Mouse (Mus musculus) spleen, postnatal 36 days (tissue): ENCODE results near the gene Akap2.
"Not testable (repeated sequence)": the region's sequence is repeated elsewhere in the genome, so short reads cannot be mapped to it uniquely, and the experiment has no call there.

Experiments used
- DNase-seq, 2 experiments: peaks; one replicate each; pipeline ENCODE4 v3.0.0; 2022; ENCODE audit warnings: low spot score in 2 of 2, mixed read lengths in 1 of 2

Akap2 gene

DNA sequence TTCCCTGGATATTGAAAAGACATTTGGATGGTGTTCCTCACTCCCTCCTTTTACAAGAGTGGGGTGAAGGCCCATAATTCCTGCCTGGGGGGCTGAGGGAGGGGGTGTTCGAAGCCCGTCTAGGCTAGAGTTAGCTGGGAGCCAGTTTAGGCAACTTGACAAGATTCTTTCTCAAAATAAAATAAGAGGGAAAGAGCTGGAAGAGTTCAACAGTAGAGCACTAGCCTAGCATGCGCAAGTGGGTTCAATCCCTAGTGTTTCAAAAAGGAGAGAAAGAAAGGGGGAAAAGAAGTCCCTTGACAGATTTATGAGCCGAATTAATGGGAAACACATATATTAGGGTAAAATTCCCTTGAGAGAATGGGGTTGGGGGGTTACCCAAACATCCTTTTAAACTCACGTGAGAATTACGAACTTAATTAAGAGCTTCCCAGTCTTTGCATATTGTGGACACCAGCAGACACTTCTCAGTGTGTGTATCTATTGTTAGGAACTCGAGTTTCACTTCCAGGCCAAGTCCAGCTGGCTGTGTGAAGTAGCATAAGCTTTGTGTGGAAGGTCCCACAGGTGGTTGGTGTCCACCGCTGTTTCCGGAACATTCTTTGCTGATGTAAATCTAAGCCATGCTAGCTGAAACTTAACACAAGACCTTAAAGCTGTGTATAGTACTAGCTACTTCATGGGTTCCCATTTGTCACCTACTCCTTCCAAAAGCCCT, 145.0 kb downstream of the Akap2 start:
- peak; percentile 68 to 69 for DNase-seq

DNA sequence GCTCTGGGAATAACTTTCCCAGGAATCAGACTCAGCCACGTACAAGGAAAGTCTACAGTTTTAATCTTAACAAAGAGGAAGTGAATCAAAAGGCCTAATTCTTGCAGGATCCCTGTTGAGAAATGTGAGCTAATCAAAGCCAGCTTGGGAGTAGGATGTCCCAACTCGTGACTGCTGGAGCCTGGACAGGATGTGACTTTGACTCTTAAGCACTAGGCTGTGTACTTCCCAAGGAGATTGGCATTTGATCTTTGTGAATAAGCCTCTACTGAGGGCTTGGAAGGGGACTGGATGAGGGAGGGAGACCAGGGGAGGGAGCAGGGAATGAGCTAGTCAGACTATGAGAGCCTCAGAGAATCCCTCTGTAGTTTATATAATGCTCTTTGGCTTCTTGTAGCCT, 148.6 kb downstream of the Akap2 start:
- no peak for DNase-seq

DNA sequence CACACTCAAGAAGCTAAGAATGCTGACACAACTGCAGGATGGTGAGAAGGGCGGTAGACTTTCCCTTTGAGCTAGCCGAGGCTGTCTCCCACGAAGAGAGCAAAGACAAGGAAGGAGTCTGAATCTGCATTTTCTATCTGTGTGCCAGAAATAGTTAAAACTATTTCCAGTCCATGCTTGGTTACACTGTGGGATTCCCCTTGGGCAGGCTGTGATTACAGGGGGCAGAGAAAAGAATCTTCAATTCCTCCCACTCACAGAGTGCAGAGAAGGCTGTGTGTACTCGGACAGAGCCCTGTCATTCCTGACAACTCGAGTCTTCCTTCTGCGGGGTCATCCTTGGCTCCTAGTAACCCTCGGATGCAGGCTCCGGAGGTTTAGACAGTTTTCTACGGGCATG, 149.5 kb downstream of the Akap2 start:
- DNase-seq: peak in 1 of 2 experiments; percentile 30

DNA sequence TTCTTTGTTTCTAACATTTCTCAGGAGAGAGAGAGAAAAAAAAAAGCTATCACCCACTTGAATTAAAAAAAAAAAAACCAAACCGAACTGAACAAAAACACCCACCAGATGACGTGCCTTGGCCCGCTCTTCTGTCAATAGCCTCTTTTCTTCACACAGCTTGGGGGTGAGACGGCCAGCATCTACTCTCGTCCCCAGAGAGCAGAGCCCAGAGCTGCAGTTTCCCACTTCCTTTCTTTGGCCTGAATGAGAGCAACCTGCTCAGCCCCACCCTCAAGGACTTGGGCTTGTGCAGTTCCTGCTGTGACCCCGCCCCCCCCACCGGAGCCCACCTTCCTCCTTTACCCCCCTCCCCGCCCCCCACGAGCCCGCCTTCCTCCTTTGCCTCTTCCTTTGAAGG, 150.0 kb downstream of the Akap2 start:
- DNase-seq: peak; percentile 73 to 77

DNA sequence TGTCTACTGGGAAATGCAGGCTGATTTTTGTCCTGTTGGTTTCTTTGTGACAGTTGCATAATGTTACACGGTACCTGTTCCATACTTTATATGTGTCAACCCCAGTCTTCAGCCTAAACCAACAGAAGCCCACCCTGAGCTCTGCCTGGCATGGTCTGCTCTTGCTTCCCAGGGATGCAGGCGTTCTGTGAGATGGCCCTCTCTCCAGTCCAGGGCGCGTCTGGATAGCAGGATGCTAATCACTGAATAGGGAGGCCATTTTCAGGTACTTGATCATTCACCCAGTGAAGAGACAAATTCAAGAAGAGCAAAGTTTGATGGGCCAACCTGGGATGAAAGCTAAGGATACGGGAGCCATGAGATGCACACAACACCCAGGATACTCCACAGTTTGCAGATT, 161.7 kb downstream of the Akap2 start:
- DNase-seq: no peak

DNA sequence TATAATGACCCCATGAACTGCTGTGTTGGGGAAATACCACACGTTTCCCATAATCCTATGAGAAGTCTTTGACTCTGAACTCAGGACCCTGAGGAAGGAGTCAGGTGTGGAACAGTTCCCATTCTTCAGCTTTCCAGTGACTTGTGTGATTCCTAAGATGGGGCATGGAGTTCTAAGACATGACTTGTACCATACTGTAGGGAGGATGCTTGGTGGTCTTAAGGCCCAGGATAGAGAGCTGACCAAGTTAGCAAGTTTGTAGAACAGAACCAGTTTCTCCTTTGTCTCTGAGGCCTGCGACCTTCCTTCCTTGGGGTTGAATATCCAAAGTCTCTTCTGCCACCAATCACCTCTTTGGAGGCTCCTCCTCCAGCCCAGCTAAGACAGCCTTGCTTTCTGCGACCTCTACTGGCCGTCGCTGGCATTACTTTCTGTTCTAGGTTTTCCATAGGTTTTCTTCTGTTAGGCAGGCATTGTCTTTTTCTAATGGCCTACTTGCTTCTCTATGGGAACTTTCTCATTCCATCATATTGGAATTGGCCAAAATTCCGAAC, 162.4 kb downstream of the Akap2 start:
- peak; percentile 65 to 69 for DNase-seq

DNA sequence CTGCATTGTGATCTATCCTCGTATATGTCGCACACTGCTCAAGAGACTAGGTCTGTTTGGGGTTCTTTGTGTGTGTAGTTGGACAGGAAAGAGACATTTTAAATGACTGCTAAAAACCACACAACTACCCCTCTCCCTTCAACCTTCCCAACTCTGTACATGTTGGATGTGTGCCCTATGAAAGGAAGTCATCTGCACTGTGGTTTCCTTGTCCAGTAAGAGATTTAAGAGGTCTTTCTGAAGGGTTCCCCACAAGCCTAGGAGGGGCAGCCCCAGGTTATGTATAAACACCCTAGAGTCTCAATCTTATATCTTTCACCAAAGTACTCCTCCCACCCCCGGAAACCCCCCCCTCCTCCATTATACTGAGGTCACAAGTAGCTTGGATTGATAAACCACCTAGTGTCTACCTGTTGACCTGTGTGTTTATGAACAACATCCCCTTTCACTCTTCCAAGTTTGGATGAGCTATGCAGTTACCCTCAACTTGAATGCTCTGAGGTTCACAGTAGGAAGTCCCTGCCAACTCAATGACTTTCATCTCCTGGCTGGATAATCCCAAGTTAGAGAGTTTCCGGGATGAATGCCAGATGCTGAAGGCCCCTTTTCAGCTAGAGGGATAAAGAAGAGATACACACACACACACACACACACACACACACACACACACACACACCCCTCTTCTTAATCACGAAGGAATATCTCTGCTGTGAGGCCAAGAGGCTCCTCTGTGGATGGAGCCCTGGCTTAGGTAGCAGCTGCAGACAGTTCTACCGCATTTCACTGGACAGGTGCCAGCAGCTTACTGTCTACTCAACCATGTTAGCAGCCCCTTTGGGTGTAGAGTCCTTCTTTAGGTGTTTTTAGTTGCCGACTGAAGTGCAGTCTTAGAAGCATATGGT, 166.3 kb downstream of the Akap2 start:
- DNase-seq: peak in 1 of 2 experiments; percentile 21

DNA sequence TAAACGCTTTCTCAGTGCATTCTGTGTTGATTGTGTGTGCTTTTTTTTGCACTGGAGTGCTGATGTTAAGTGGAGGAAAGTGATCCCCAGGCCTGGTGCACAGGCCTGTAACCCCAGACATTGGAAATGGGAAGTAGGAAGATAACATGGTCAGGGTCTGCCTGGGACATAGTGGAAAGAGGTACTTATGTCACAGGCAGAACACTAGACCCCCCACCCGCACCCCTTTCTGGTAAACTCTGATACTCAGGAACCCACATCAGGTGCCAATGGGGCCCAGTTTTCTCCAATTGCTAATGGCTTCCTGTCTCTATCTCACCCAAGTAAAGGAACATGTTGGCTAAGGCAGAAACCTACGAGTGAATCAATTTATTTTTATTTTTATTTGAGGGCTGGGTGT, 167.1 kb downstream of the Akap2 start:
- no peak for DNase-seq

DNA sequence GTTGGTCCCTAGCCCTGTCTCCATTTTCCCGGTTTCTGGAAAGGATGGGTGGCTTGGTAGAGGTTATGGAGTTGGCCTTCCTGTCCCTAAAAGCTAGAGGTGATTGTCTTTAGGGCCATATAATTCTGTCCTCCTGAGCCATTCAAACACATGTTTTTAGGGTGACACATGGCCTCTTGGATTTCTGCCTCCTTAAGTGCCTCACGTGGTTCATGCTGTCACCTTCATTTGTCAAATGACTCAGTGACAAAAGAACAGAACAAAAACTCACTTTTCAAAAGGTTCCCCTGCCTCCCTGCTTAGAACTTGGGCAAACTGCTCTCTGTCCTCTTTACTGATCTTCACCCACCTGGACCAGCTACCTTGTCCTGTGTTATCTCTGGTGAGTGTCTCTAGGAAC, 167.7 kb downstream of the Akap2 start:
- DNase-seq: no peak

DNA sequence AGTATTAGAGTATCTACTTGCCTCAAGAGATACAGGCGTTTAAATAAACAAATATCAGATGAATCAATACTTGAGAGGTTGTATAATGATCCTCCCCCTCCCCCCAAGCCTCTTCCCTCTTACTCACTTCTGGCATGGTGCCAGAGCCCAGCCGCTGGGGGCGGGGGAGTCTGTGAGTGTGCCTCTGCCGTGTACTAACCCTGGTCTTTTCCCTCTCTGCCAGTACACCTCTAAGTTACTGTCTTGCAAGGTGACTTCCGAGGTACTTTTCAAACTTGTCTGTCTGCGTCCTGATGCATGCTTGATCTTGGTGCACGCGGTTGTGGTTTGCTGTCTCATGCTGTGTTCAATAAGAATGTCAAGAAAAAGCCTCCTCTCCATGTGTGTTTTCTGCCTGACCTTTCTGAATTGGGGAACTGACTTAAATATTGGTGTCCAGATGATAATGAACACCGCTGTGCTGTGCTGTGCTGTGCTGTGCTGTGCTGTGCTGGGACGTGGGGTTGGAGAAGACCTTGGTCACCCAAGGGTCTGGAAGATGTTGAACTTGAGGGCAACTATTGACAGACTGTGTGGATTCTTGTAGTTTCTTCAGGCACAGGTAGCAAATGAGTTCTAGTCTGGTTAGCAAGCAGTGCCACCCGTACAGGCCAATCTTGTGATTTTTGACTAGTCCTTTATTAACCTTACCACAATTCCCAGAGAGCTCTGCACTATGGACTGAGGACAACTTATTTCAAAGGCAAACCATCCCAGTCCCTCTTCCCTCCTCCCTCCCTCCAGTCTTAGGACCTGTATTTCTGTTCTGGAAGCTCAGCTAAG, 168.8 kb downstream of the Akap2 start:
- DNase-seq: peak in 1 of 2 experiments; percentile 19

DNA sequence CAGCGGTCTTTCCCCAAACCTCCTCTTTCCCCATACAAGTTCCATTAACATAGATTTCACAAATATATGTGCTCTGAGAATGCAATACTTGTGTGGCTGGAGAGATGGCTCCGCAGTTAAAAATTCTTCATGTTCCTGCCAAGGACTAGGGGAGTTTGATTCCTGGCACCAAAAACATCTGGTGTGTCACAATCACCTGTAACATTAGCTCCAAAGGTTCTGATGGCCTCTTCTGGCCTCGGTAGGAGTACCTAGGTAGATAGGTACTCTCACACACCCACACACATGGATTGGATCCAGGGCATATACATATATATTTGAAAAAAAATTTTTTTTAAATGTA, 169.4 kb downstream of the Akap2 start:
- DNase-seq: no peak

DNA sequence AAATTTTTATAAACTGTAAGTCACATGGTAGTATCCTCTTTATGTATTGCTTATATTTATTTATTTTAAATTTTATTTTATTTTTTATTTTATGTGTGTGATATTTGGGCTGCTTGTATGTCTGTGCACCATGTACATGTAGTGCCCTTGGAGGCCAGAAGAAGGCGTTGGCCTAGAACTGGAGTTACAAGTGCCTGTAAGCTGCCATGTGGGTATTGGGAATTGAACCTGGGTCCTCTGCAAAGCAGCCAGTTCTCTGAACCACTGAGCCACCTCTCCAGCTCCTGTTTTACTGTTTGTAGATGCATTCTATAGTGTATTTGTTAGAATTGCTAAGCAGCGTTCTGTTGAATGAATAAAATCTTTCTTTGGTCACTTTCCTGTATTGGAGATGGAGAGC, 170.8 kb downstream of the Akap2 start:
- DNase-seq: no peak

DNA sequence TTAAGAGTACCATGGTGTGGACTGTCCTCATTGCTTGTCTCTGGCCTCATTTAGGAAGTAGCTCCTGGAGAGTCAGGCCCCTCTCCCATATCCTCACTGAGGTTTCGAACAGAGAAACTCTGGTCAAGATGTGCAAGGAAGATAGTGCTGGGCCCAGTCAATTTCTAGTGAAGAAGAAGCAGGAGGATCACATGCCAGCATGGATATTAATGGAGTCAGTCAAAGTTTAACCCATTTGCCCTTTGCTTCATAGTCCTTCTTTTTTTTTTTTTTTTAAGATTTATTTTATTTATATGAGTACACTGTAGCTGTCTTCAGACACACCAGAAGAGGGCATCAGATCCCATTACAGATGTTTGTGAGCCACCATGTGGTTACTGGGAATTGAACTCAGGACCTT, 171.5 kb downstream of the Akap2 start:
- not testable (repeated sequence) for DNase-seq

DNA sequence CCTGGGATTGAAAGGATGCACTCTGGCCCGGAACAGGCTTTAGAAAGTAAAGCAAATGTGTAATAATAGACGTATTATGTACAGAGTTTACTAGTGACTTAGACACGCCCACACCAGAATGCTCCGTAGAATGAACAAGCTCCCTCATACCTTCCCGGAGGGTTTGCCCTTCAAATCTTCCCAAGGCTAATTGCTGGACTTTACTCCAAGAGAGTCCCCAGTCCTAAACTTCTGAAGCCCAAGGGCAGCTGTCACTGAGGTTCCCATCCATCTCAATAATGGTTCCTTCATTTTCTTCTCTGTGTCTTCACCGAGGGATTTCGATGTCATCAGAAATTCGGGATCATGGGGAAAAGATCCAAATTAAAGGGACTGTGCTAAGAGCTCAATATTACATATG, 172.3 kb downstream of the Akap2 start:
- no peak for DNase-seq

DNA sequence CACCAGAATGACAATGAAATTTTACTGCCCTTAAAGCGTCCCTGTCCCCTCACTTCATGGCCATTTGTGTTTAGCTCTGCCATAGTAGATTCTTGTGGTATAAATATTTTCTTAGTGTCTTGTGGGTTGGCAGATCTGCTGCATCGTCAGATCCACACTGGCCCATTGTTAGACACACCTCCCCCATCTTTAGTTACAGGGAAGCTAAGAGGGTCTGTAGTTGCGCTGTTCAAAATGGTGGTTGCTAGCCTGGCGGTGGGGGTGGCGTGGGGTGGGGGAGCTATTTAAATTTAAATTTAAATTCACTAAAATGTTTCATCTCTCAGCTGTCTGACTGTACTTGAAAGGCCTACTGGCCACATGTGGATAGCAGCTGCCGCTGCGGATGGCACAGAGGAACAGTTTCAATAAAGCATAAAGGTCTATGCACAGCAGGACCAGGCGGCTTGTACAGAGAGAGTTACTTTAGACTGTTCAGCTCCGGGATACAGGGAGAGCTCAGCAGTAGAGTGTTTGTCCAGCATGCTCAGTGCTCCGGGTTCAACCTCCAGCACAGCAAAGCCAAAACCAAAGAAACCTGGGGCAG, 174.6 kb downstream of the Akap2 start:
- no peak for DNase-seq

DNA sequence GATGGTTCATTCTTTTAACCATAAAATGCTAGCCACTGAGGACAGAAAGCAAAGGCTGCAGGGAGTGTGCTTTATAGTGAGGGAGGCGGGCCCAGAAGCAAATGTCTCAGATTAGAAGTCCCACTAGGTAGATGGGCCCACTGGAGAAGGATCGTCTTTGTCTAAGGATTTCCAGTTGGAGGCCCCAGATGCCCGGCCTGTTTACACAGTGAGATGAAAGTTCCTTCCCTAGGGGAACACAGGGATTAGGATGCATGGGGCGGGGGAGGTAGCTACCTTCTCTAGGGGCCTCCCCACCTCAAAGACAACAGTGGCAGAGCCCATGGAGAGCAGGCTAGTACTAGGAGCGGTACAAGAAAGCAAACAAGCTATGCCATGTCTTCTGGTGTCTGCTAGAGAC, 177.7 kb downstream of the Akap2 start:
- no peak for DNase-seq

DNA sequence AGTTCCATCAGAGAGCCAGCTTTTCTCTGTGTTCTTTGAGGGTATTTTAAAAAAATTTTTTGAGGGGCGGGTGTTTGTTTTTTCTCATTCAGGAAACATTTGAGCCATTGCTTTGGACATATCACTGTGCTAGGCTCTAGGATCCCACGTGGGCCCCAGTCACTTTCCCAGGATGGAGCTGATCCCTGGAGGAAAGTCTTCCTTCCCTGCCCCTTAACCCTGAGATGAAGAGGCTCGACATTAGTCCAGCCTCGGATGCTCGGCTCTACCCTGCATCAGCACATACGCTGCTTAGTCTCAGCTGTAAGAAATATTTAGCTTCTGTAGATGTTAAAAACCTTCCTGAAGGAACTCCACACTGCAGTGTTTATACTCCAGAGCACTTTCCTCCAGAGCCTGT, 178.4 kb downstream of the Akap2 start:
- no peak for DNase-seq

DNA sequence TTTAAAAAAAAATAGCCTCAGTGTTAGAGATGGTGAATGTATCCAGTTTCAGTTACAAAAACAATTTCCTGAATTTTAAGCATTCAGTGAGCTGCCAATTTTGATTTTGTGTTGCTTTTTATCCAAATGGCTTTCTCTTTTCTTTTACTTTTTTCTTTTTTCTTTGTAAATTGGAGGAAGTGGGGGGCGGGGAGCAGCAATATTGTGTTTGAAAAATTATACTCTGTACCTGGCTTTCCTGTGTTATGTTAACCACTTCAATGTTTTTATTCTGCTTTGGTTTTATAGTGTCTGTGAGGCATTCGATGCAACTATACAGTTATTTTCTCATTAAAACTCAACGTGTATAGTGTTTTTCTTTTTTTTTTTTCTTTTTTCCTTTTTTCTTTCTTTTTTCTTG, 179.2 kb downstream of the Akap2 start:
- DNase-seq: no peak

DNA sequence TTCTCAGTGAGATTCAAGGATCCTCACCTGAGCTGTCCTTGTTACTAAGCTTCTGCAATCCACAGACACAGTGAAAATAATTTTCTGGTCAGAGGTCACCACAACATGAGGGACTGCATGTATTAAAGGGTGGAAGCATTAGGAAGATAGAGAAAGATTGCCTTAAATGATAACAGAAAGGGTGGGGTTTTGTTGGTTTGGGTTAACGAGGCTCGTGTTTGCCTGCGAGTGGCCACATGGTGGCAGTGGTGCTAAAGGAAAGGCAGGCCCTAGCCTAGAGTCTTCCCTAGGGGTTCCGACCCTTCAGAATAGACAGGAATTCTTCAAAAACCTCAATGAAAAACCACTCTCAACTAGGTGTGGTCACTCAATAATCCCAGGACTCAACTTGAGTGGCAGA, 183.8 kb downstream of the Akap2 start:
- DNase-seq: peak; percentile 11 to 19

DNA sequence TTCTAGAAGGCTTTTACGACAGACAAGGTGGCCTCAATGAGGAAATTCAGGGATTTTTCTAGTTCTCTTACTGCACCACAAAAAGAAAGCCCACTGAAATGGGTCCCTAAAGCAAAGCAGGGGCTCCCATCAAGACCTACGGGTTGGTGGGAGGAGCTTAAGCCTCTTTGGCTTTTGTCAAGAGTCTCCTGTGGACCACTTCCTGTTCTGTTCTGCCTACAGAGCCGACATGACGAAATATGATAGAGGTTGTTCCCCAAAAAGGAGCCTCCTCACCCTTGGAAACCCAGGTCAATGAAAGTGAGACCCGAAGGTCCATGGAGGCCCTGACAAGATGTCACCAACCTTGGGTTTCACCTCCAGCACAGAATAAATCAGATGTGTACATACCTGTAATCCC, 185.2 kb downstream of the Akap2 start:
- no peak for DNase-seq

DNA sequence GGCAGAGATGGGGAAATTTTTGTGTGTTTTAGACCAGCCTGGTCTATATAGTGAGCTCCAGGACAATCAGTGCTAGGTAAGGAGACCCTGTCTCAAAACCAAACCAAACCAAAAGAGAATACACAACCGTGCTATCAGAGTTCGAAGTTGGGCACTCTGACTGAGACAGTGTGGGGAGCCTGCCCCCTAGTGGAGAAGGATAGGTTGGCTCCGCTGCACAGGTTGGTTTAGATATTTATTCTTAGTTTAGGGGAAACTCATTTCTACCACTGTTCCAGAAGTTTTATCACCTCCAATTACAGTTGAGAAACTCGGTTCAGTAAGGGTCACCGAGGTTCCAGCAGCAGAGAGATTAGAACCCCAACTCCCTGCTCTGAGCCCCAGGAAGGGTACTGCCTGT, 186.8 kb downstream of the Akap2 start:
- peak; percentile 38 to 48 for DNase-seq

DNA sequence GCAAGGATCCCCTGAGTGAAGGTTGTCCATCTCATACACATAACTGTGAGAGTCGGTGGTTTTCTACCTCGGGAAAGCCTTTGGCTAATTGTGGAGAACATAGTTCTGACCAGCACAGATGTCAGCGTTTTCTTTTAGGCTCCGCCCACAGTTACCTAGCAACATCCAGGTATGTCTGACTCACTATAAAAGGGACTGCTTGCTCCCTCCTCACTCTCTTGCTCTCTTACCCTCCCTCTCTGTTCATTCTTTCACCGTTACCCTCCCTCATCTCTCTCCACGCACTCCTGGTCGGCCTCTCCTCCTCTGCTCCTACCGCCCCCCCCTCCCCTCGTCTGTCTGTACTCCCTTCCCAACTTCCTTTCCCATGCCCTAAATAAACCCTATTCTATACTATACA, 187.2 kb downstream of the Akap2 start:
- no peak for DNase-seq
